Mouse (Mus musculus): ENCODE measurements around the gene Gp1ba.
A peak's percentile ranks its signal among the peaks of the same experiment; 100 is the strongest.

The Gp1ba gene

GRCm38 (mm10) chr11:70652884-70653344 is 14.0 kb downstream of the Gp1ba start:
- peak in 1 of 2 experiments; percentile 85 for DNase-seq (ENCODE audit: inconsistent age in 2 of 2, low spot score in 1 of 2)

- DNase-seq (ENCODE audit: inconsistent age in 2 of 2, low spot score in 1 of 2) = peak; percentile 79 to 93
Observed at GRCm38 (mm10) chr11:70653345-70654197, 14.6 kb downstream of the Gp1ba start.

- DNase-seq (ENCODE audit: inconsistent age in 2 of 2, low spot score in 1 of 2) = peak; percentile 81 to 94
Observed at GRCm38 (mm10) chr11:70654198-70654922, 15.4 kb downstream of the Gp1ba start, which contains the start of gene Pfn1. Gene Pfn1, minus strand, starts transcription at chr11:70654644.

DNA sequence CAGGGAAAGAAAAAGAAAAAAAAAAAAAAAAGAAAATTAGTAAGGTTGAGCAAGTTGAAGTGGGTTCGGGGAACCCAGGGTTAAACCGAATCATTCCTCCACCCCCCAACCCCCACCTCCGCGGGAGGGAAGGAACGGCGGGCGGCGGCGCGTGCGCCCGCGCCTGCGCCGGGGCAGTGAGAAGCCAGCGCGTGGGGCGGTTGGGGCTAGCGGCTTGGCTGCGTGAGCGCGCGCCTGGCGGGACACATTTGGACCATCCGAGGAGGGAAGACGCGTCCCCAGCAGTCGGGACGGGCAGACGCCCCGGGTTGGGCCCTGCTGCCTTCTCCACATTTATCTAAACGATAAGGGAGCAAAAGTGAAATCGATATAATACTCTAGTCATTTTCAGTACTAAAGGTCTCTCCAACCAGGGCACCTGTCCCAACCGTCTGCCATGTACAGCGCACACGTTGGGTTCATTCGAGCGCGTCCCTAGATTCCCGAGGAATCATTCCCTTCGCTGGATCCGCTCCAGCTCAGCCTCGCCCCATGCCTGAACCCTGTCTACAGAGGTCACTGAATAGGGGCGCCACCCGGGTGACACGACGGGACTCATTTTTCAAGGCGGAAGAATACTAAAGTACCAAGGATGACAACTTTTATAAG is 16.1 kb downstream of the Gp1ba start:
- peak; percentile 88 to 96 for DNase-seq (ENCODE audit: inconsistent age in 2 of 2, low spot score in 1 of 2)

DNA sequence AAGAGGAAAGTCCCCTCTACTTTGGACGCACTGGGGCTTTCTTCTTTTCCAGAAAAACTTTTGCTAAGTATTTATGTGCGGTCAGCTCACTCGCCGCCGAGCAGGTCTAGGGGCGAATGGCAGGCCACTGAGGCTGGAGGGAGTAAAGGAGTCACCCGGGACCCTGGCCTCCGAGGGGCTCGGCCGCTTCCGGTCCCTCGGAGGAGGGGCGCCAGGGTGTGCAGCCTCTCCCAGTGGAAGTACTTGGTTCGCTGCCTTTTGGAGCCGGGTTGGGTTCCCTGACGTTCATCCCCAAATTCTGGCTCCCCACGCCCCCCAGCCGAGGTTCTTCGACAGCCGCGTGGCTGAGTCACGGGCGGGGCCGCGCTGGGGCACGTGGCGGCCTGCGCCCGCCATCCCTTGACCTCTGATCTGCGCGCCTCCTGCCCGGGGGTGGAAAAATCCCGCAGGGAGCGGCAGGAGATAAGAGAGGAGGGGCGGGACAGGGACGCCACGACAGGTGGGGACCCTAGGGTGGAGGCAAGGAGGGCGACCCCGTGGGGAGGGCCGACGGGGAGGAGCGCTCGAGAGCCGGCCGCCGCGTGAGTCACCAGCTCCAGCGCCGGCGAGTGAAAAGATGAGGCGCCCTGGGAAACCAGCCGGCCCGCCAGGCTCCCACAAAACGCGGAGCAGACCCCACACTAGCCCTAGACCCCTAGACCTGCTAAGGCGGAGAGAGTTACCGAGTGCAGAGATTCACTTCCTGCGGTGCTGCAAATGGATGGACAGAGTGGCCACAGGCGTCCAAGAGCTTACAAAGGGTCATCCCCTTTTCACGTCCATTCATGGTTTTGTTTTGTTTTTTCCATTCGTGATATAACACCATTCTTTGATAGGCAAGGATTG is 16.9 kb downstream of the Gp1ba start:
- peak; percentile 85 to 94 for DNase-seq (ENCODE audit: inconsistent age in 2 of 2, low spot score in 1 of 2)

DNA sequence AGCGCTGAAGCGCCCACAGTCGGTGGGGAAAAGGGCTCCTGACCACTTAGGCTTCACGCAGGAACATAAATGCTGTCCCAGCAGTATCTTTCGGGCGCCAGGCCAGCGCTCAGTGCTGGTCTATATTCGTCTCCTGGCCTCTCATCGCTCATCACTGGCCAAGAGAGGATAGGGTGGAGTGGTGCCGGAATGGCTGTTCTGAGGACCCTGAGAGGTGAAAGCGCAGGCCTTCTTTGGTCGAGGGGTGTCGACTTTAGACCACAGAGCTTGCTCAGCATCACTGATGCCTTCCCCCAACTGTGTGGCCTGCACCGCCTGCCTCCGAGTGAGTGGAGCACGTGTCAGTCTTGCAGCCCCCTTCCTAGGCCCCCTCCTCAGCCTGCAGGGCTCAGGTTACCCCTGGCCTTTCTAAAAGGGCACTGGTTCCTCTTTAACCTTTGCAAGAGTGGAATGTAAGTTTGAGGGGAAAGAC is 17.6 kb downstream of the Gp1ba start:
- DNase-seq (ENCODE audit: inconsistent age in 2 of 2, low spot score in 1 of 2) = peak in 1 of 2 experiments; percentile 66

GRCm38 (mm10) chr11:70656964-70657363 is 18.0 kb downstream of the Gp1ba start, which contains the start of gene Eno3:
Gene Eno3, plus strand, starts transcription at chr11:70657202.
- peak; percentile 54 to 73 for DNase-seq (ENCODE audit: inconsistent age in 2 of 2, low spot score in 1 of 2)

GRCm38 (mm10) chr11:70657573-70657972 is 18.7 kb downstream of the Gp1ba start:
- DNase-seq (ENCODE audit: inconsistent age in 2 of 2, low spot score in 1 of 2) = peak; percentile 16 to 52

GRCm38 (mm10) chr11:70657991-70658390 is 19.1 kb downstream of the Gp1ba start:
- DNase-seq (ENCODE audit: inconsistent age in 2 of 2, low spot score in 1 of 2) = no peak

DNA sequence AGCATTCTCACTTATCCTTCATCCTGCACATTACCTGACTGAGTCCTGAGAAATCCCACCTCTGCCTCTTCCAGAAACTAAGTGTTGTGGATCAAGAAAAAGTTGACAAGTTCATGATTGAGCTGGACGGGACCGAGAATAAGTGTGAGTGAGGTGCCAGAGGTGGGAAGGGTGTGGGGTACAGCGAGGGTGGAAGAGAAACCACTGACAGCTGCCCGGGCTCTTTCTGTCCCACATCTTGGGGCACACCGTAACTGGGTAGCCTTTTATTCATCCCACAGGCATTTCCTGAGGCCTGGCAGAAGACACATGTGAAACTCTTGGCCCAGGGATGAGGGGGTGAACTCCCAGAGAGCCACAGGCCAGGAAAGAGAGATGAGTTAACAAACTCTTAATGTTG is 19.6 kb downstream of the Gp1ba start:
- DNase-seq (ENCODE audit: inconsistent age in 2 of 2, low spot score in 1 of 2) = no peak

GRCm38 (mm10) chr11:70658942-70659341 is 20.0 kb downstream of the Gp1ba start:
- DNase-seq (ENCODE audit: inconsistent age in 2 of 2, low spot score in 1 of 2) = no peak

DNA sequence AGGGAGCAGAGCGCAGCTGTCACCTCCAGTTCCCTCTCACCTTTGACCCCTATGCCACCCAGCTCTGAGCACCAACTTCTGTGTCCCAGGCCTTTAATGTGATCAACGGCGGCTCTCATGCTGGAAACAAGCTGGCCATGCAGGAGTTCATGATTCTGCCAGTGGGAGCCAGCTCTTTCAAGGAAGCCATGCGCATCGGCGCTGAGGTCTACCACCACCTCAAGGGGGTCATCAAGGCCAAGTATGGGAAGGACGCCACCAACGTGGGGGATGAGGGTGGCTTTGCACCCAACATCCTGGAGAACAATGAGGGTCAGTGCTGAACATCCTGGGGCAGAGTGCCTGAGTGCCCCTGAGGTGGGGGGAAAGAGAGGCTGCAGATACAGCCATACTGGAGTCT is 21.6 kb downstream of the Gp1ba start:
- DNase-seq (ENCODE audit: inconsistent age in 2 of 2, low spot score in 1 of 2) = no peak

GRCm38 (mm10) chr11:70663101-70663500 is 24.2 kb downstream of the Gp1ba start:
- no peak for DNase-seq (ENCODE audit: inconsistent age in 2 of 2, low spot score in 1 of 2)

- no peak for DNase-seq (ENCODE audit: inconsistent age in 2 of 2, low spot score in 1 of 2)
Observed at GRCm38 (mm10) chr11:70663957-70664356, 25.0 kb downstream of the Gp1ba start.

DNA sequence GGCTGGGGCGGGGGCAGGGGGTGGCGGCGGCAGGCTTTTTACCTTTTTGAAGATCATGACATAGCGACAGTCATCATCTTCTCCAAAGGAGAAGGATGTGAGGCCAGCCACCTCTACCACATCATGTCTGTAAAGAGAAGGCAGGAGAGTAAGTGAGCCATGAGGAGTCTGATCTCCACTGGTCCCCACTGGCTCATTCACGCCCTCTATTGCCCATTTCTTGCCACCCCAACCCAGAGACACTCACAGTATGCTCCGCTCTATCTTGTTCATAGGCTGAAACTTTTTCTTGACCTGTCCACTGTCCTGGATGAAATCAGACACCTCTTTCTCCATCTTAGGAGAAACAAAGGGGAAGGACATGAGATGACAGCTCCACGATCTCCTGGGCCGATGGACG is 25.8 kb downstream of the Gp1ba start:
- DNase-seq (ENCODE audit: inconsistent age in 2 of 2, low spot score in 1 of 2) = no peak

GRCm38 (mm10) chr11:70666687-70667086 is 27.8 kb downstream of the Gp1ba start:
- peak in 1 of 2 experiments; percentile 71 for DNase-seq (ENCODE audit: inconsistent age in 2 of 2, low spot score in 1 of 2)

- peak in 1 of 2 experiments; percentile 54 for DNase-seq (ENCODE audit: inconsistent age in 2 of 2, low spot score in 1 of 2)
Observed at GRCm38 (mm10) chr11:70667271-70668150, 28.6 kb downstream of the Gp1ba start.

GRCm38 (mm10) chr11:70668335-70668770 is 29.4 kb downstream of the Gp1ba start:
- no peak for DNase-seq (ENCODE audit: inconsistent age in 2 of 2, low spot score in 1 of 2)

All from adrenal gland, adult (tissue).